Mouse (Mus musculus): ENCODE measurements around the gene Gtpbp3. TPM values are rescaled to one million over a fixed set of nuclear protein-coding genes. Genes with fewer than 3 reads are reported as not detected.
A peak's percentile ranks its signal among the peaks of the same experiment; 100 is the strongest.

Gtpbp3 gene
- total and polyA plus RNA-seq, 3 experiments, result 17.4 to 26.7 (median 20.7) TPM

DNA sequence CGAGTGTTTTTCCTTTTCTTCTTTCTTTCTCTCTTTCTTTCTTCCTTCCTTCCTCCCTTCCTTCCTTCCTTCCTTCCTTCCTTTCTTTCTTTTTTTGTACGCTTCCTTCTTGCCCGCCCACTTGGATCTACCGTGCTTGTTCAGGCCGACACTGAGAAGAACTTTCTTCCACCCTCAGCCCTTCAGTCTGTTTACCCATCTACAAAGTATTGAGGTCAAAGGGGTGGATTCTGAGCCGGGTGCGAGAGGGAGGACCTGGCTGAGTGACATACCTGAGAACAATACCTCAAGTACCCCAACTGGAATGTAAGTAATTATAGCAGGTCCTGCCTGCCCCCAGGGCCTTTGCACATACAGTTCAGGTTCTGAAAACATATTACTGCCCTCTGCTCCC, 1.8 kb upstream of the Gtpbp3 start:
- Histone ChIP-seq H3K27ac (ENCODE audit: insufficient read depth, low read depth) (no peak overlapping the region), H3K27me3 (replicated peaks) (no peaks in the 10 kb centered on the region), H3K4me3 (replicated peaks in 1 of 3; ENCODE audit: low read depth in 2 of 3, low read length in 2 of 3, poor library complexity in 1 of 3) (peak overlapping the region in 2 of 3 experiments; percentile 24 to 39), H3K9me3 (replicated peaks; ENCODE audit: low read length) (no peaks in the 10 kb centered on the region), H3K36me3 (replicated peaks in 1 of 2; ENCODE audit: control insufficient read depth in 1 of 2, insufficient read depth in 1 of 2, low read length in 1 of 2) (peaks cover 9 to 20% of the 10 kb centered on the region in 2 experiments), H3K79me2 (replicated peaks; ENCODE audit: control insufficient read depth, extremely low read depth, insufficient read depth, poor library complexity, severe bottlenecking) (peaks cover 12% of the 10 kb centered on the region; the same call in 1 of the 2 replicates), H3K4me2 (ENCODE audit: insufficient read depth, low read depth, poor library complexity, severe bottlenecking) (0 out of 2 replicates have a peak overlapping the region, but pooled peaks have one; percentile 58), H3K9ac (ENCODE audit: insufficient read depth, low read depth) (no peak overlapping the region; the same call in 1 of the 2 replicates), H3K4me1 (ENCODE audit: control insufficient read depth in 1 of 2, insufficient read depth in 2 of 2) (peaks cover 13 to 35% of the 10 kb centered on the region in 2 experiments)
- no peak for DNase-seq (ENCODE audit: extremely low read depth)
- dilution Hi-C loops (cut with MboI; ENCODE audit: extremely low pct_ligation_motif_present, extremely low pct_unique_long_range_greater_than_20kb, low sequenced_read_pairs) (no loop called here), in situ Hi-C loops (cut with MboI; ENCODE audit: low pct_ligation_motif_present, low pct_unique_long_range_greater_than_20kb, low sequenced_read_pairs) (loop anchor here (5.0 kb wide), 1 partner anchor 36 kb away; no protein-coding TSS in a partner anchor)
- TF ChIP-seq MYC (IDR thresholded peaks at IDR 0.05; ENCODE audit: low read depth, low read length), result no peak
- TF ChIP-seq MAFK (IDR thresholded peaks at IDR 0.05; ENCODE audit: insufficient replicate concordance, low read length), result no peak
- TF ChIP-seq SMC3 (IDR thresholded peaks at IDR 0.05; ENCODE audit: low read depth, low read length), result no peak
- TF ChIP-seq ELF1 (IDR thresholded peaks at IDR 0.05; ENCODE audit: low read depth, low read length), result no peak
- TF ChIP-seq MAX (IDR thresholded peaks at IDR 0.05; ENCODE audit: low read length), result no peak; the same call in 1 of the 2 replicates
- no peak for TF ChIP-seq JUND (conservative IDR thresholded peaks at IDR 0.05; ENCODE audit: low read depth, low read length)
- TF ChIP-seq POLR2A (IDR thresholded peaks at IDR 0.05; ENCODE audit: low read depth, low read length), result no peak
- no peak for TF ChIP-seq MAZ (IDR thresholded peaks at IDR 0.05; ENCODE audit: low read depth, low read length)
- no peak for TF ChIP-seq EP300 (IDR thresholded peaks at IDR 0.05; ENCODE audit: low read length)
- no peak for TF ChIP-seq CHD1 (IDR thresholded peaks at IDR 0.05; ENCODE audit: low read depth, low read length)
- TF ChIP-seq UBTF (IDR thresholded peaks at IDR 0.05; ENCODE audit: low read depth, low read length), result no peak
- no peak for TF ChIP-seq CHD2 (IDR thresholded peaks at IDR 0.05; ENCODE audit: low read length)
- no peak for TF ChIP-seq HCFC1 (IDR thresholded peaks at IDR 0.05; ENCODE audit: low read depth, low read length)
- TF ChIP-seq ETS1 (conservative IDR thresholded peaks at IDR 0.05; ENCODE audit: low read depth, low read length), result no peak
- TF ChIP-seq RCOR1 (conservative IDR thresholded peaks at IDR 0.05; ENCODE audit: low read depth, low read length), result no peak
- no peak for TF ChIP-seq USF2 (conservative IDR thresholded peaks at IDR 0.05; ENCODE audit: low read depth, low read length)
- no peak for TF ChIP-seq GABPA (IDR thresholded peaks at IDR 0.05; ENCODE audit: insufficient replicate concordance, low read depth, low read length)
- no peak for TF ChIP-seq PAX5 (IDR thresholded peaks at IDR 0.05; ENCODE audit: low read length)
- no peak for TF ChIP-seq BHLHE40 (IDR thresholded peaks at IDR 0.05; ENCODE audit: low read depth, low read length)

DNA sequence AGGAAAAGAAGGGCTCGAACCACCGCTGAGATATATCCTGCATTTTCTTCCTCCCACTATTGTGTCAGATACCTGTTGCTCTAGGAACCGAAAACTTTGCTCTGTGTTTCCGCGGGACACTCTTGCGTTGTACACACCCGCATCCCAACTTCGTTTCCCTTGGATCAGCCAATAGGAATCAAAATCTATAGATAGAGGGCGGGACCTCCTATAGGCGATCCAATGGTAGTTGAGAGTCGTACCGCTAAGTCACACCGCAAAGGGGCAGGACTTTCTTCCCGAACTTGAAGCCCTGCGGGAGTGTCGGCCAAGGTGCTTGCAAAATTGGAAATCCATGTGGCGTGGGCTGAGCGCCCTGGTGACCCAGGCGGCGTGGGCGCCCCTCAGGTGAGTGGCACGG, 551 bp downstream of the Gtpbp3 start:
- H3K79me2 ChIP-seq (replicated peaks; ENCODE audit: control insufficient read depth, extremely low read depth, insufficient read depth, poor library complexity, severe bottlenecking), result peaks cover 12% of the 10 kb centered on the region; the same call in 1 of the 2 replicates
- dilution Hi-C loops (cut with MboI; ENCODE audit: extremely low pct_ligation_motif_present, extremely low pct_unique_long_range_greater_than_20kb, low sequenced_read_pairs), result no loop called here
- H3K27me3 ChIP-seq (replicated peaks), result no peaks in the 10 kb centered on the region
- peaks cover 13 to 35% of the 10 kb centered on the region in 2 experiments for H3K4me1 ChIP-seq (ENCODE audit: control insufficient read depth in 1 of 2, insufficient read depth in 2 of 2)
- in situ Hi-C loops (cut with MboI; ENCODE audit: low pct_ligation_motif_present, low pct_unique_long_range_greater_than_20kb, low sequenced_read_pairs), result loop anchor here (5.0 kb wide), 1 partner anchor 34 kb away; no protein-coding TSS in a partner anchor
- peak overlapping the region; percentile 81 for H3K27ac ChIP-seq (ENCODE audit: insufficient read depth, low read depth)
- H3K9ac ChIP-seq (ENCODE audit: insufficient read depth, low read depth), result peak overlapping the region; percentile 81
- H3K9me3 ChIP-seq (replicated peaks; ENCODE audit: low read length), result no peaks in the 10 kb centered on the region
- H3K4me3 ChIP-seq (replicated peaks in 1 of 3; ENCODE audit: low read depth in 2 of 3, low read length in 2 of 3, poor library complexity in 1 of 3), result peak overlapping the region; percentile 91 to 96 (median 94)
- peaks cover 25 to 38% of the 10 kb centered on the region in 2 experiments for H3K36me3 ChIP-seq (replicated peaks in 1 of 2; ENCODE audit: control insufficient read depth in 1 of 2, insufficient read depth in 1 of 2, low read length in 1 of 2)
- peak; percentile 97 for DNase-seq (ENCODE audit: extremely low read depth)
- H3K4me2 ChIP-seq (ENCODE audit: insufficient read depth, low read depth, poor library complexity, severe bottlenecking), result peak overlapping the region; percentile 70
- no peak for TF ChIP-seq USF2 (conservative IDR thresholded peaks at IDR 0.05; ENCODE audit: low read depth, low read length)
- no peak for TF ChIP-seq JUN (IDR thresholded peaks at IDR 0.05; ENCODE audit: insufficient read depth, low read depth, low read length)
- peak; percentile 69 for TF ChIP-seq MEF2A (IDR thresholded peaks at IDR 0.05; ENCODE audit: borderline replicate concordance, low read depth, low read length)
- TF ChIP-seq EP300 (IDR thresholded peaks at IDR 0.05; ENCODE audit: low read length), result no peak
- peak; percentile 72 for TF ChIP-seq TCF12 (IDR thresholded peaks at IDR 0.05; ENCODE audit: low read depth, low read length)
- peak; percentile 84; the same call in 1 of the 2 replicates for TF ChIP-seq E2F4 (IDR thresholded peaks at IDR 0.05; ENCODE audit: insufficient replicate concordance, low read depth, low read length)
- peak; percentile 64; the same call in 1 of the 2 replicates for TF ChIP-seq MYC (IDR thresholded peaks at IDR 0.05; ENCODE audit: low read depth, low read length)
- TF ChIP-seq KAT2A (IDR thresholded peaks at IDR 0.05; ENCODE audit: insufficient replicate concordance, low read length), result peak; percentile 77; the same call in 1 of the 2 replicates
- peak; percentile 45; the same call in 1 of the 2 replicates for TF ChIP-seq MAX (IDR thresholded peaks at IDR 0.05; ENCODE audit: low read length)
- TF ChIP-seq CHD1 (IDR thresholded peaks at IDR 0.05; ENCODE audit: low read depth, low read length), result no peak
- no peak for TF ChIP-seq ZNF384 (IDR thresholded peaks at IDR 0.05; ENCODE audit: low read depth, low read length)
- no peak for TF ChIP-seq GABPA (IDR thresholded peaks at IDR 0.05; ENCODE audit: insufficient replicate concordance, low read depth, low read length)
- peak; percentile 66 for TF ChIP-seq ELF1 (IDR thresholded peaks at IDR 0.05; ENCODE audit: low read depth, low read length)
- TF ChIP-seq IRF4 (IDR thresholded peaks at IDR 0.05; ENCODE audit: low read depth, low read length), result peak; percentile 72; the same call in 1 of the 2 replicates
- TF ChIP-seq ZKSCAN1 (IDR thresholded peaks at IDR 0.05; ENCODE audit: borderline replicate concordance, low read depth, low read length), result no peak
- TF ChIP-seq ZMIZ1 (IDR thresholded peaks at IDR 0.05; ENCODE audit: low read depth, low read length), result 0 out of 2 replicates have a peak, but pooled peaks have one; percentile 44
- no peak for TF ChIP-seq USF1 (IDR thresholded peaks at IDR 0.05; ENCODE audit: low read depth, low read length)
- no peak for TF ChIP-seq ZC3H11A (IDR thresholded peaks at IDR 0.05; ENCODE audit: low read depth, low read length)
- 0 out of 2 replicates have a peak, but pooled peaks have one; percentile 14 for TF ChIP-seq ETS1 (conservative IDR thresholded peaks at IDR 0.05; ENCODE audit: low read depth, low read length)
